Comparison of ENCODE assay signal across 12 mouse cellular contexts in the genomic region with DNA sequence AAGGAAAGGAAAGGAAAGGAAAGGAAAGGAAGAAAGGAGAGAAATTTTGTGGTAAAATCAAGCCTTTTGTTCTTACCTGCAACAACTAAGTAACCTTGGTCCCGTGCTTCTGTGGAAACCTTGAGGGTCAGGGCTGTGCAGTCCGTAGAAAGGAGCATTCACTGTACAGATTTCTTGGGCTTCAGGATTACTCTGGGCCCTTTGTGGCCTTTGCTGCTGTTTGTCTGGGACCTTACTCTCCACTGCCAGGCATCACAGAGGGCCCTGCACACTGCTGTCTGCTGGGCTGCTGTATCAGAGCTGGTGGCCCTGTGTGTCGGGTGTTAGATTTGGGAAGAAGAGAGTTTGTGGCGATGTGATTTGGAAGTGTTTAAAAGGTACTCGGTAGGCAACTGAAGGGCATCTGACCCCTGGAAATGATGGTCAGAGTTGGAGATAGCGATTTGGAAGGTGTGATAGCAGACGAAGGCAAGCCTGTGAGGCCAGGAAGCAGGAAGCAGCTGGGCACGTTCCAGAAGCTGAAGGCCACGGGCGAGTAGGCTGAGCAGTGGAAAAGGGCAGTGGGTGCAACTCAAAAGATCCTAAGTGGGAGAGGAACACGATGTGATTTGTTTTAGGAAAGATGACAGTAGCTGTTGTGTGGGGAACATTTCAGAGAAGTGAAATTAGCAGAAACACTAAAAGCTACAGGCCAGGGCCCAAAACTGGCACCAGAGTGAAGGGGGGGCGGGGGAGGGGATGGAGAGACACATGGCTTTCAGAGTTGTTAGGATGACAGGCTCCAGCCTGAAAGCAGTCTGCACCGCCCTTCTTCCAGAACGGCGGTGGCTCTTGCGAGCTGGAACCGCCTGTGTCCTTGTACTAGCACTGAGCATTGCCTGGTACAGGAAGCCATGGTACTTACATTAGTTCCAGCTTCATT. TPM values are rescaled to one million over a fixed set of nuclear protein-coding genes. Genes with fewer than 3 reads are reported as not detected.
A peak's percentile ranks its signal among the peaks of the same experiment; 100 is the strongest.
DNase-seq lines count a peak whose midpoint lies in the region; ATAC-seq and TF ChIP-seq lines count a peak whose summit lies in the region.
"Had no signal": no experiment of that assay in that cellular context is flagged by ENCODE, and none has a peak within 500 bp of the region (broad histone marks: within the 10 kb centered on the region; RNA-seq: fewer than 3 reads in every experiment).

No protein-coding gene starts in this region.

- WGBS in hindbrain, embryonic 10.5 days, result 83% methylated on average over 17 of the region's 17 CpGs
- 76% methylated on average over 17 of the region's 17 CpGs for WGBS in hindbrain, embryonic 12.5 days
- WGBS in spleen, adult 2 months, result 54% methylated on average over 17 of the region's 17 CpGs
- WGBS in limb, embryonic 12.5 days, result 67% methylated on average over 17 of the region's 17 CpGs
- WGBS in forebrain, postnatal 0 days, result 79% methylated on average over 17 of the region's 17 CpGs

- no peaks in the 10 kb centered on the region for H3K9me3 ChIP-seq in hindbrain, embryonic 10.5 days
- no peaks in the 10 kb centered on the region for H3K9me3 ChIP-seq in hindbrain, embryonic 12.5 days (replicated peaks)
- no peaks in the 10 kb centered on the region for H3K9me3 ChIP-seq in limb, embryonic 12.5 days
- H3K9me3 ChIP-seq in forebrain, postnatal 0 days (ENCODE audit: low read length), result no peaks in the 10 kb centered on the region
- H3K9me3 ChIP-seq: forebrain, embryonic 12.5 days; limb, embryonic 15.5 days had no signal

- TF ChIP-seq CTCF in spleen, adult 2 months (IDR thresholded peaks at IDR 0.05; ENCODE audit: extremely low read depth, insufficient read depth, insufficient read length, insufficient replicate concordance), result no peak
- no peak for TF ChIP-seq CTCF in forebrain, postnatal 0 days (IDR thresholded peaks at IDR 0.05; ENCODE audit: low read depth)

- H3K9ac ChIP-seq in hindbrain, embryonic 12.5 days, result no peak overlapping the region
- H3K9ac ChIP-seq in limb, embryonic 12.5 days (replicated peaks), result no peak overlapping the region
- H3K9ac ChIP-seq in forebrain, postnatal 0 days, result no peak overlapping the region
- H3K9ac ChIP-seq: forebrain, embryonic 12.5 days; limb, embryonic 15.5 days had no signal

- no peak for TF ChIP-seq POLR2A in spleen, adult 2 months (IDR thresholded peaks at IDR 0.05; ENCODE audit: low read depth, low read length)

- no peak overlapping the region for H3K4me3 ChIP-seq in hindbrain, embryonic 10.5 days
- no peak overlapping the region for H3K4me3 ChIP-seq in hindbrain, embryonic 12.5 days
- no peak overlapping the region for H3K4me3 ChIP-seq in spleen, adult 2 months (ENCODE audit: extremely low read depth, insufficient read depth, insufficient read length)
- no peak overlapping the region for H3K4me3 ChIP-seq in limb, embryonic 12.5 days (replicated peaks)
- H3K4me3 ChIP-seq in forebrain, postnatal 0 days (ENCODE audit: low read depth, low read length), result no peak overlapping the region
- H3K4me3 ChIP-seq: forebrain, embryonic 12.5 days; limb, embryonic 15.5 days had no signal

- DNase-seq in hindbrain, embryonic 10.5 days (ENCODE audit: low spot score), result no peak
- DNase-seq in spleen, adult 2 months (ENCODE audit: low read depth in 1 of 2, low spot score in 2 of 2), result no peak
- no peak for DNase-seq in spleen, postnatal 4 days (ENCODE audit: low spot score in 2 of 2)
- DNase-seq in thymus, postnatal 14 days, result no peak
- no peak for DNase-seq in forebrain, postnatal 0 days
- no peak for DNase-seq in Muller cell, postnatal 12 days (ENCODE audit: inconsistent ontology term)
- DNase-seq: cerebellum, postnatal 10 days had no signal

- H3K27me3 ChIP-seq in hindbrain, embryonic 10.5 days (ENCODE audit: insufficient read depth, poor library complexity, severe bottlenecking), result no peaks in the 10 kb centered on the region
- no peaks in the 10 kb centered on the region for H3K27me3 ChIP-seq in hindbrain, embryonic 12.5 days
- H3K27me3 ChIP-seq in spleen, adult 2 months (ENCODE audit: control insufficient read depth, insufficient read depth, low read length), result no peaks in the 10 kb centered on the region
- H3K27me3 ChIP-seq in limb, embryonic 12.5 days, result no peaks in the 10 kb centered on the region
- no peaks in the 10 kb centered on the region for H3K27me3 ChIP-seq in forebrain, postnatal 0 days (ENCODE audit: insufficient read depth, low read length)
- H3K27me3 ChIP-seq: CH12.LX; forebrain, embryonic 12.5 days; limb, embryonic 15.5 days had no signal

- H3K27ac ChIP-seq in hindbrain, embryonic 10.5 days, result peak overlapping the region; percentile 59
- H3K27ac ChIP-seq in hindbrain, embryonic 12.5 days, result no peak overlapping the region
- H3K27ac ChIP-seq in spleen, adult 2 months (ENCODE audit: insufficient read depth, low read length), result peak overlapping the region; percentile 61
- H3K27ac ChIP-seq in limb, embryonic 12.5 days, result 0 out of 2 replicates have a peak overlapping the region, but pooled peaks have one; percentile 20
- H3K27ac ChIP-seq in forebrain, postnatal 0 days (ENCODE audit: low read depth, low read length), result no peak overlapping the region
- H3K27ac ChIP-seq: forebrain, embryonic 12.5 days; limb, embryonic 15.5 days had no signal

- peaks cover 32% of the 10 kb centered on the region for H3K4me1 ChIP-seq in hindbrain, embryonic 10.5 days (replicated peaks)
- peaks cover 16% of the 10 kb centered on the region for H3K4me1 ChIP-seq in hindbrain, embryonic 12.5 days
- no peaks in the 10 kb centered on the region for H3K4me1 ChIP-seq in spleen, adult 2 months (ENCODE audit: control insufficient read depth, insufficient read depth, insufficient read length)
- H3K4me1 ChIP-seq in limb, embryonic 12.5 days (replicated peaks), result peaks cover 35% of the 10 kb centered on the region
- no peaks in the 10 kb centered on the region for H3K4me1 ChIP-seq in forebrain, postnatal 0 days (ENCODE audit: insufficient read depth)

- no peak overlapping the region for H3K4me2 ChIP-seq in hindbrain, embryonic 12.5 days (replicated peaks)
- H3K4me2 ChIP-seq in limb, embryonic 12.5 days, result no peak overlapping the region
- no peak overlapping the region for H3K4me2 ChIP-seq in forebrain, postnatal 0 days (ENCODE audit: low read depth)
- H3K4me2 ChIP-seq: forebrain, embryonic 12.5 days; limb, embryonic 15.5 days had no signal

- peaks cover 52% of the 10 kb centered on the region for H3K36me3 ChIP-seq in hindbrain, embryonic 10.5 days
- peaks cover 29% of the 10 kb centered on the region for H3K36me3 ChIP-seq in hindbrain, embryonic 12.5 days
- peaks cover 3% of the 10 kb centered on the region; the same call in 1 of the 2 replicates for H3K36me3 ChIP-seq in spleen, adult 2 months (ENCODE audit: control insufficient read depth, insufficient read depth, low read length)
- peaks cover 36% of the 10 kb centered on the region for H3K36me3 ChIP-seq in limb, embryonic 12.5 days
- peaks cover 19% of the 10 kb centered on the region for H3K36me3 ChIP-seq in forebrain, postnatal 0 days (ENCODE audit: insufficient read depth)

- ATAC-seq in hindbrain, embryonic 12.5 days (ENCODE audit: low FRiP score), result no peak
- ATAC-seq in limb, embryonic 12.5 days (ENCODE audit: insufficient number of reproducible peaks, insufficient read depth, low FRiP score, low TSS enrichment, low read depth), result no peak
- no peak for ATAC-seq in forebrain, postnatal 0 days

RNA-seq across cellular contexts. Expression of a gene that starts 15.8 kb away (rescaled TPM):
- 29.7 and 32.1 TPM in 2 replicates for polyA plus RNA-seq in hindbrain, embryonic 10.5 days (2016; fragmentation: Nextera tagmentation; extraction: Ambion mirVana)
- 29.9 and 31.2 TPM in 2 replicates for polyA plus RNA-seq in hindbrain, embryonic 12.5 days (2016; fragmentation: Nextera tagmentation; extraction: Ambion mirVana)
- 13.7 and 15.3 TPM in 2 replicates for polyA plus RNA-seq in spleen, adult 2 months (2012; rRNA removed)
- 25.7 and 29.0 TPM in 2 replicates for polyA plus RNA-seq in limb, embryonic 12.5 days (2016; fragmentation: Nextera tagmentation; extraction: Ambion mirVana)
- 22.3 and 34.9 TPM in 2 replicates for total RNA-seq in forebrain, postnatal 0 days (2014; rRNA removed)
- polyA plus RNA-seq in forebrain, postnatal 0 days (2015; fragmentation: Nextera tagmentation; extraction: Ambion mirVana), result 16.5 and 17.2 TPM in 2 replicates

RNA-seq across cellular contexts. Expression of a gene that starts 44.7 kb away (rescaled TPM):
- 449 and 453 TPM in 2 replicates for polyA plus RNA-seq in hindbrain, embryonic 10.5 days (2016; fragmentation: Nextera tagmentation; extraction: Ambion mirVana)
- polyA plus RNA-seq in hindbrain, embryonic 12.5 days (2016; fragmentation: Nextera tagmentation; extraction: Ambion mirVana), result 336 and 340 TPM in 2 replicates
- 51.4 and 56.9 TPM in 2 replicates for polyA plus RNA-seq in spleen, adult 2 months (2012; rRNA removed)
- 441 and 447 TPM in 2 replicates for polyA plus RNA-seq in limb, embryonic 12.5 days (2016; fragmentation: Nextera tagmentation; extraction: Ambion mirVana)
- total RNA-seq in forebrain, postnatal 0 days (2014; rRNA removed), result 197 and 258 TPM in 2 replicates
- 439 and 481 TPM in 2 replicates for polyA plus RNA-seq in forebrain, postnatal 0 days (2015; fragmentation: Nextera tagmentation; extraction: Ambion mirVana)

RNA-seq across cellular contexts. Expression of a gene that starts 44.8 kb away (rescaled TPM):
- 0.17 and 0.57 TPM in 2 replicates for polyA plus RNA-seq in hindbrain, embryonic 10.5 days (2016; fragmentation: Nextera tagmentation; extraction: Ambion mirVana)
- polyA plus RNA-seq in hindbrain, embryonic 12.5 days (2016; fragmentation: Nextera tagmentation; extraction: Ambion mirVana), result 0.30 and 0.31 TPM in 2 replicates
- polyA plus RNA-seq in spleen, adult 2 months (2012; rRNA removed), result 2.2 and 4.0 TPM in 2 replicates
- 0.45 and 0.69 TPM in 2 replicates for polyA plus RNA-seq in limb, embryonic 12.5 days (2016; fragmentation: Nextera tagmentation; extraction: Ambion mirVana)
- total RNA-seq in forebrain, postnatal 0 days (2014; rRNA removed), result 0.19 and 1.2 TPM in 2 replicates
- 0.11 and 0.36 TPM in 2 replicates for polyA plus RNA-seq in forebrain, postnatal 0 days (2015; fragmentation: Nextera tagmentation; extraction: Ambion mirVana)

Comparison
In these comparisons a context has a peak if more than half of its experiments do, and no peak if none do; other contexts are left out.
1. H3K27ac ChIP-seq: peak in hindbrain, embryonic 10.5 days (single experiment), spleen, adult 2 months (single experiment) and limb, embryonic 12.5 days (single experiment); none in hindbrain, embryonic 12.5 days (single experiment) and forebrain, postnatal 0 days (single experiment).